Mouse (Mus musculus) lung, postnatal 25 days (tissue): Measurements from ENCODE around the gene Rras.
"Not testable (repeated sequence)": the region's sequence is repeated elsewhere in the genome, so short reads cannot be mapped to it uniquely, and the experiment has no call there.

Experiments used
- DNase-seq: peaks from one replicate; pipeline ENCODE4 v3.0.0; 2022; ENCODE audit warnings: low spot score

Gene Rras

DNA sequence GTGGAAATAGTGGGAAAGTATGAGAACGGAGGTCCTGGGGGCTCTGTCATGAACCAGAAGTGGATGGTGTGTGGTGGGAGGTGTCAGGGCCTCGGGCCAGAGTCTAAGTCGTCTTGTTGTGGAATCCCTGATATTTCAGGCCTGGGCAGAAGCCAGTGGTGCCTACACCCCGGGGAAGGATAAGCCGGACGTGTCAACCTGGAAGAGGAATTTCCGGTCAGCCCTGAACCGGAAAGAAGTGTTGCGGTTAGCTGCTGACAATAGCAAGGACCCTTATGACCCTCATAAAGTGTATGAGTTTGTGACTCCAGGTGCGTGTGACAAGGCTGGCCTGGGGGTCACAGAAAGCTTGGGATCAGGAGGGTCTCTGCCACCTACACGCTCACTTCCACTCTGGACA is 18.0 kb upstream of the Rras start:
- DNase-seq, result no peak

DNA sequence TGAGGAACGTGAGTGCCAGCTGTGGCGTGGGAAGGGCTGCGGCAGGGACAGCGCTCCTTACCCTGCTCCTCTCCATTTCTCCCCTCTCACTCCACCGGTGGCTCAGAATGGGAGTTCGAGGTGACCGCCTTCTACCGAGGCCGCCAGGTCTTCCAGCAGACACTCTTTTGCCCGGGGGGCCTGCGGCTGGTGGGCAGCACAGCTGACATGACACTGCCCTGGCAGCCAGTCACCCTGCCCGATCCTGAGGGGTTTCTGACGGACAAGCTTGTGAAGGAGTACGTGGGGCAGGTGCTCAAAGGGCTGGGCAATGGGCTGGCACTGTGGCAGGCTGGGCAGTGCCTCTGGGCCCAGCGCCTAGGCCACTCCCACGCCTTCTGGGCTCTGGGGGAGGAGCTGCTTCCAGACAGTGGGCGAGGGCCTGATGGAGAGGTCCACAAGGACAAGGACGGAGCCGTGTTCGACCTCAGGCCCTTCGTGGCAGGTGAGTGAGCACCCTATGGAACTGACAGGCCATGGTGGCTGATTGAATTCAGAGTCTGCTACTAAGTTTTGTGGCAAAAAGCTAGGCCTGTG is 17.1 kb upstream of the Rras start:
- DNase-seq, result no peak

DNA sequence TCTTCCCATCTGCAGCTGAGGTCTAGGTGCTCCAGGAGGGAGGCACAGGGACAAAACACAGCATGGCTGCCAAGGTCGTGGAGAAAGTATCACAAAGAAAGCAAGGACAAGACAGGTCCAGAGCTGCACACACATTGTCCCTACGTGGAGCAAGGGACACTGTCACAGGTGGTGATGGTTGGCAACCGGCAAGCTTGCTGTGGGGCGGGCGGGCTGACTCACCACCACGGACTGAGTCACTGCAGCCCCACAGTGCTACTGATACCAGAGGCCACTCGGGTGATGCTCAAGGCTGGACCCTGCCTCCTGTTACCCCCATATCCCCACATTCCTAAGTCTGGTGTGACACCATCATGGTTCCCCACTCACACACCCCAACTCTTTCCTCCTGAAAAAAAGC is 15.3 kb upstream of the Rras start:
- no peak for DNase-seq

DNA sequence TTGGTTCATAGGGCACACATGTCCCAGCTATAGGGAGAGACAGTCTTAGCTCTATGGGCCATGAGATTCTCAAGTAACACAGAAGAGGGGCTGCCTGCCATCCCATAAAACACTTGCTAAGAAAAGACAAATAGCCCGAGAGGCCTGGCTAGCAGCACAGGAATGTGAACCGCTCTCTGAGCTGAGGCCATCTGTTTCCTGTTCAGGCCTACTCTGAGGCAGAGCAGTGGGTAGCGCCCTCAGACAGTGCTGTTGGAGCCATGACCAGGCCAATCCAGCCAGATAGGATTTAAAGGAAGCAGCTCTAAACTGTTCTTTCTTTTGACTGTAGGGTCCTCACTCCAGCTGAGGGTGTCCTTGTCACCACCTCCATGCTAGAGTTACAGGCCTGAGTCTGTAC is 13.2 kb upstream of the Rras start:
- no peak for DNase-seq

DNA sequence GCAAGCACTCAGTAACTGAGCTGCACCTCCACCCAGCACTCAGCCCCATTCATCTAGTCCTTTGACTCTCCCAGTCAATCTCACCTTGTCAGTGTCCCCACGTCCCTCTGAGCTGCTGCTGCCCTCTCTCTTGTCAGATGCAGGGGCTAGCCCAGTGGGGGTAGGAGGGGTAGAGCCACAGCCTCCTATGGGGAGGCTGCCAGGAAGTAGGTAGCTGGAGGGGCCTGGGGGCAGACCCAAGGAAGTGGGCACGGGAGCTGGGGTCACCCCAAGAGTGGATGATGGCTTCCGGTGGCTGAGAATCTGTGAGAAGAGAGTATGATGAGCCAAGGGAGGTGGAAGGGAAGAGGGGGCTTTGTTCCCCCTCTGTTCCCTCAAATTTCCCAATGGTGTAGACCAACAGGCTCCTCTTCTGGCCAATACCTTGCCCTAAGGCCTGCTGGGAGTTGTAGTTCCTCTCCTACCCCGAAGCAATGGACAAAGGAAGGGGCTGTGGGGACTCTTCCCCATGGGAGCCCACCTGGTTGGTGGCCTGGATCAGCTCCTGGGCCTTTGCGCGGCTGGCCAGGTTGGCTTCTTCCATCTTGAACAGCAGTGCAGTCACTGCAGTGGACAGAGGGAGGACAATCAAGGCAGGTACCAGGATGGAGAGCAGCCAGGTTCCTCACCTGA is 12.3 kb upstream of the Rras start:
- no peak for DNase-seq

DNA sequence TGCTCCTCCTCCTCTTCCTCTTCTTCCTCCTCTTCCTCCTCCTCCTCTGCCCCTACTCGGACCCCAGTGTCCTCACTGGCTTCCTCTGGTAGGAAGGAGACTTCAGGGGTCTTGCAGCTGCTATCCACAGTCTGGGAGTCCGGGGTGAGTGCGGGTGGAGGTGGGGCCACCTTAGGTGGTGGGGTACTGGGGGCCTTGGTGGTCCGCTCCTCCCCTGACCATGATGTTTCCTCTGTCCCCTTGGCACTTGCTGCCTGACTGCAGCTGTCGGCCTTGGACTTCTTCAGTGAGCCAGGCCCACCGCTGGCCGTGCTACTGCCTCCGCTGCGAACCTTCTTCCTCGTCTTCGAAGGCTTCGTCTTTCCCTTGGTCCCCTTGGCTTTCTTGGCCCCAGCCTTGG is 11.3 kb upstream of the Rras start:
- DNase-seq, result no peak

DNA sequence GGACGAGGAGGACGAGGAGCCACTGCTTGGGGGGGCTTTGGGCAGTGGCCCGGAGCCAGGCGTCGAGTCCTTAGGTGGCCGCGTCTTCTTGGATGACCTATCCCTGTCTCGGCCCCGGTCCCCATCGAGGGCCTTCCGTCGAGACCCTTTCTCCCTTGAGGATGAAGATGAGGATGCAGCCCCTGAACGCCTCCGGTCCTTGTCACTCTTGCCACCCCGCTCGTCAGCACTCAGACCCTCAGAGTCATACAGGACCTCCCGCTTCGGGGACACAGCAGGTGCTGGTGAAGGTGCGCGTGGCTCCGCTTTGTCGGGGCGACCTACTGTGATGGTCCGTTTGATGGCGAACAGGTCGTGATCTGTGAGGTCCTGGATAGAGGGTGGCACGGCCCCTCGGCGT is 10.6 kb upstream of the Rras start:
- DNase-seq, result no peak

- no peak for DNase-seq
Measured at GRCm38 (mm10) chr7:45007846-45008245, 9.9 kb upstream of the Rras start.

DNA sequence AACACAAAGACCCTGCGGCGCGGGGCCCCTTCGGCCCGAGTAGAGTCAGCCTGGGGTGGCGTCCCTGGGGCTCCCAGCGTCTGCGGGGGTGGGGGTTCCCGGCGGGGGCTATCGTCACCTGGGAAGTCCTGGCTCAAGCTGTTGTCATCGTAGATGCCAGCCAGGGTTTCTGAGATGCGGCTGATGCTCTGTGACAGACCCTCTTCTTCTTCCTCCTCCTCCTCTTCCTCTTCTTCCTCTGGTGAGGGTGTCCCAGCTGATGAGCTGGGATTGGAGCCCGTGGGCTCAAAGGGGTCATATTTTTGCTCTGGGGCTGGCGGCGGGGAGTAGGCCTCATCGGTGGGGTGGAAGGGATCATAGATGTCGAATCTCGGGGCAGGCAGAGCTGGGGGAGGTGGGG is 9.3 kb upstream of the Rras start:
- DNase-seq, result no peak

- DNase-seq, result no peak
Measured at GRCm38 (mm10) chr7:45012011-45012410, 5.8 kb upstream of the Rras start.

DNA sequence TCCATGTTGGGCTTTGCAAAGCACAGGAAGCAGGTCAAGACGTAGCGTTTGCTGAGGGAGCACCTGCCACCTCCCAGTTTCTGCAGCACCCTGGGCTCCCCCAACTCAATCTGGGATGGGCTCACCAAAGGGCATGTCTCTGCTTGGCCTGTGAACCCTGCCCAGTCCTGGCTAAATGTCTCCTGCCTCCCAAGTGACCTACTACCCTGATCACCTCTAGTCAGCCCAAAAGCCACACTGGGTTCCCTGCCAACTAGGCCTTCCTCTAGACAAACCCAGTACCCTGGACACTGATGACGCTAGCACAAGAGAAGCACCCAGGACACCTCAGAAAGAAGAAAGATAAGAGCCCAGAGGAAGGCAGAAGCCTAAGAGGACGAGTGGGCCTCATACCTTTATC is 4.9 kb upstream of the Rras start:
- no peak for DNase-seq

- DNase-seq, result no peak
Measured at GRCm38 (mm10) chr7:45013366-45014095, 4.2 kb upstream of the Rras start.

GRCm38 (mm10) chr7:45014096-45014451 is 3.7 kb upstream of the Rras start:
- DNase-seq, result no peak

GRCm38 (mm10) chr7:45015344-45015956 is 2.3 kb upstream of the Rras start:
- DNase-seq, result no peak

GRCm38 (mm10) chr7:45015957-45016612 is 1.7 kb upstream of the Rras start, which contains the start of gene Scaf1:
Gene Scaf1 (minus strand): TSS chr7:45016363.
- DNase-seq, result peak; percentile 100

DNA sequence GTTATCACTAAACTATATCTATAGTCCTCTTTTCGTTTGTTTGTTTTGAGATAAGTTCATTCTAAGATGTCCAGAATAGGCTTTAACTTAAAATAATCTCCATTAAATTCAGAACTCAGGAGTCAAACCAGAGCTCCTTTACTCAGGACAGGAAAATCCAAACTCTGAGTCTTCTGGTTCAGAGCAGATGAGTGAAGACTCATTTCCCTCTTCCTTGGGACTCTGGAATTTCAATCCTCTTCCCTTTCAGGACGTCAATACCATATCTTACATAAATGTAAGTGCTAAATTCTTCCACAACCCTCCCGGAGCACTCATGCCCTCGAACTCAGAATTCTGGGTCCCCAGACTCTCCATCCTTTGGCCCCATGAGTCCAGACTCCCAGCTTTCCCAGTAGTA is 1.0 kb upstream of the Rras start:
- DNase-seq, result no peak

GRCm38 (mm10) chr7:45019031-45019571 is 1.3 kb downstream of the Rras start:
- peak; percentile 86 for DNase-seq

DNA sequence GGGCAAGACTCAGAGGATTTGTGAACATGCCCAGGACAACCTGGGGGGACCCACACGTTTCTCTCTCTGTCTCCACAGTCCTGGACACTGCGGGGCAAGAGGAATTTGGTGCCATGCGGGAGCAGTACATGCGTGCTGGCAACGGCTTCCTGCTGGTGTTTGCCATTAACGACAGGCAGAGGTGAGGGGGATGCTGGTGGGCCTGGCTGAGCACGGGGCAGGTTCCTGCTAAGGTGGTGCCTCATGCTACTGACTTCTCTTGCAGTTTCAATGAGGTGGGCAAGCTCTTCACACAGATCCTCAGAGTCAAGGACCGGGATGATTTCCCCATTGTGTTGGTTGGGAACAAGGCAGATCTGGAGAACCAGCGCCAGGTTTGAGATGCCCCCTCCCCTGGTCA is 2.5 kb downstream of the Rras start:
- DNase-seq, result no peak

GRCm38 (mm10) chr7:45023711-45024110 is 6.0 kb downstream of the Rras start:
- DNase-seq, result not testable (repeated sequence)

GRCm38 (mm10) chr7:45024281-45025248 is 6.8 kb downstream of the Rras start:
- no peak for DNase-seq

DNA sequence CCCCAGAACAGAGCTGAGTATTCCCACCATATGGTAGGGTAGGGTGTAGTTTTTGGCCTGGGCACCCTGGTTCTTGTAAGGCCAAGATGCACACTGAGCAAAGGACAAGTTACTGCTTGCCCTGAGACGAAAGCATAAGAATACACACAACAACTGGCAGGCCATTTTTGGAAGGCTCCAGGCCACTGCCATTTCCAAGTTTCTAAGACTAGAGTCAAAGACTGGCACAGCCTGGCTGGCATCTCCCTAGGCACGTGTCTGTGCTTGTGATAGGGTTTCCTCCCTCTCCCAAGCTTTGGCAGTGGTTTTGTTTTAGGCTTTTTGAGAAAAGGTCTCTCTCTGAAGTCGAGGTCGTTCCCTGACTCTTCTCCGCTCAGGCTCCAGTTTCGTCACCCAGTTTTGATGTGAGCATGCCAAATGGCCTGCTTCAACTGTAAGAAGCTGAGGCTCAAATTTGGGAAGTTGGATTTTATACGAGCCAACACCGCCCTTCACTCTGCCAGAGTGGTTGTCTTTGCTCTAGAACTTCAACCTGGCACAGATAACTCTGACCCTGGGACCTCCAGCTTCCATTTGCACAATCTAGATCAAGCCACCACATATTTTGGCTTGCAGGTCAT is 8.0 kb downstream of the Rras start:
- DNase-seq, result no peak
